Mouse (Mus musculus): ENCODE data around the gene Mtx1. TPM values are rescaled to one million over a fixed set of nuclear protein-coding genes. Genes with fewer than 3 reads are reported as not detected.
"Not testable (repeated sequence)": the region's sequence is repeated elsewhere in the genome, so short reads cannot be mapped to it uniquely, and the experiment has no call there.

Mtx1 gene
- polyA plus RNA-seq, 1 experiment from 2014 or later = 204 TPM

DNA sequence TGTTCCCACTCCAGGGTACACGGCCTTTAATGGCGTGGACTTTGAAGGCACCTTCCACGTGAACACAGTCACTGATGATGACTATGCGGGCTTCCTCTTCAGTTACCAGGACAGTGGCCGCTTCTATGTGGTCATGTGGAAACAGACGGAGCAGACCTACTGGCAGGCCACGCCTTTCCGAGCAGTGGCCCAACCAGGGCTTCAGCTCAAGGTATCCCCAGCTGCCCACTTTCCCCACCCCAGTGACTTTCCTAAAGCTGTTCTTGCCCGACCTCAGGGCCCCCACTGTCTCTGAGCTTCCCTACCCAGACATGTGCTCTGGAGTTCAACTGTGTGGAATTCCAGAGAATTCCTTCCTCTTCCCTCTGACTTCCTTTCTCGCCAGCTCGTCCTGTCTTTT, 2.1 kb downstream of the Mtx1 start:
- peaks cover 6% of the 10 kb centered on the region; the same call in 1 of the 2 replicates for H3K36me3 ChIP-seq
- DNase-seq (ENCODE audit: low spot score) = no peak
- no peak overlapping the region for H3K27ac ChIP-seq
- H3K4me1 ChIP-seq = peaks cover 57% of the 10 kb centered on the region
- peaks cover 43% of the 10 kb centered on the region for H3K27me3 ChIP-seq (ENCODE audit: insufficient read depth, poor library complexity, severe bottlenecking)
- H3K9me3 ChIP-seq = no peaks in the 10 kb centered on the region
- WGBS = 68% methylated on average over 11 of the region's 11 CpGs
- no peak overlapping the region for H3K4me3 ChIP-seq

DNA sequence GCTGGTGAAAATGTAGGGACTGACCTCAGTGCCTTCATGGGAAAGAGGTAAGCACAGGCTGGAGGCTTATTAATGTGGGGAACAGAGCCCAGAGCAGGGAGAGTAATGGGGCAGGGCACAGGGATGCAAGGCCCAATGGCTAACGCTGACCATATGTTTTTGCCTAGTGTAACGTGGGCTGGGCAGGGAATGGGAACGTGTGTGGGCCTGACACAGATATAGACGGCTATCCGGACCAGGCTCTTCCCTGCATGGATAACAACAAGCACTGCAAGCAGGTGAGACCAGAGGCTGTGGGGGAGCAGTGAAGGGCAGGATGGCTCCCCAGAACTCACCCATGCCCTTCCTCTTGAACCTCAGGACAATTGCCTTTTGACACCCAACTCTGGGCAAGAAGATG, 5.7 kb downstream of the Mtx1 start:
- DNase-seq (ENCODE audit: low spot score) = no peak
- H3K36me3 ChIP-seq = peaks cover 6% of the 10 kb centered on the region; the same call in 1 of the 2 replicates
- H3K4me3 ChIP-seq = no peak overlapping the region
- peaks cover 41% of the 10 kb centered on the region for H3K4me1 ChIP-seq
- 80% methylated on average over 5 of the region's 5 CpGs for WGBS
- peaks cover 23% of the 10 kb centered on the region for H3K27me3 ChIP-seq (ENCODE audit: insufficient read depth, poor library complexity, severe bottlenecking)
- H3K9me3 ChIP-seq = no peaks in the 10 kb centered on the region
- H3K27ac ChIP-seq = no peak overlapping the region; the same call in 1 of the 2 replicates

DNA sequence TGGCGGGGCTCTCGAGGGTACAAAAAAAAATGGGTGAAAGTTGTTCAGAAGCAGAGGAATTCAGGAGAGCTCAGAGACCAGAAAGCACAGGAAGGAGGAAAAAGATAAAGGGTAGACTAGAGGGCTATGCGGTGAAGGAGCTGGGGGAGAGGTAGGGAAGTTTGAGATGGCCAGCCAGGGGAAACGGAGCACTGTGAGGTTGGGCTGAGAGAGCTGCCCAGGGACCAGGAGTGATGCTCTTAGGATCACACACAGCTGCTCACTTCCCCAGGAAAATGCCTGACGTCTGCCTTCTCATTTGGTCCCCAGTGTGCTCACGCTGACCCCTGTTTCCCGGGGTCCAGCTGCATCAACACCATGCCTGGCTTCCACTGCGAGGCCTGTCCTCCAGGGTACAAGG, 7.3 kb downstream of the Mtx1 start:
- H3K4me3 ChIP-seq = no peak overlapping the region
- WGBS = 27% methylated on average over 8 of the region's 8 CpGs
- no peak for DNase-seq (ENCODE audit: low spot score)
- H3K4me1 ChIP-seq = peaks cover 43% of the 10 kb centered on the region
- H3K27me3 ChIP-seq (ENCODE audit: insufficient read depth, poor library complexity, severe bottlenecking) = 0 out of 2 replicates have a peak, but pooled peaks cover 7% of the 10 kb centered on the region
- peak overlapping the region; percentile 74 for H3K27ac ChIP-seq
- peaks cover 6% of the 10 kb centered on the region; the same call in 1 of the 2 replicates for H3K36me3 ChIP-seq
- no peaks in the 10 kb centered on the region for H3K9me3 ChIP-seq

GRCm38 (mm10) chr3:89218271-89218670, 8.6 kb downstream of the Mtx1 start:
- DNase-seq (ENCODE audit: low spot score) = no peak
- H3K27ac ChIP-seq = no peak overlapping the region
- H3K36me3 ChIP-seq = peaks cover 3% of the 10 kb centered on the region; the same call in 1 of the 2 replicates
- no peaks in the 10 kb centered on the region for H3K9me3 ChIP-seq
- peaks cover 41% of the 10 kb centered on the region for H3K4me1 ChIP-seq
- WGBS = 79% methylated on average over 1 of the region's 1 CpGs
- no peak overlapping the region for H3K4me3 ChIP-seq
- no peaks in the 10 kb centered on the region for H3K27me3 ChIP-seq (ENCODE audit: insufficient read depth, poor library complexity, severe bottlenecking)

DNA sequence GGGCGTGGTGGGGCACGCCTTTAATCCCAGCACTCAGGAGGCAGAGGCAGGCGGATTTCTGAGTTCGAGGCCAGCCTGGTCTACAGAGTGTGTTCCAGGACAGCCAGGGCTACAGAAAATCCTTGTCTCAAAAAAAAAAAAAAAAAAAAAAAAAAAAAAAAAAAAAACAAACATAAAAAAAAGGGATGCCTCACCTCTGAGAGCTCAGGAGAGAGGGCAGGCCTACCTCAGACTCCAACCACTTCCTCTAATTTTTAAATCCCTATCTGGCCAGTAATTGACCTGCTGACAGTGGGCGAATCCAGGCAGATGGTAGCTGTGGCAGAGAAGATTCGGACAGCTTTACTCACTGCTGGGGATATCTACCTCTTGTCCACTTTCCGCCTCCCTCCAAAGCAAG, 10.5 kb downstream of the Mtx1 start:
- peaks cover 51% of the 10 kb centered on the region for H3K4me1 ChIP-seq
- not testable (repeated sequence) for H3K27ac ChIP-seq; H3K4me3 ChIP-seq; H3K36me3 ChIP-seq; H3K9me3 ChIP-seq; H3K27me3 ChIP-seq (ENCODE audit: insufficient read depth, poor library complexity, severe bottlenecking); DNase-seq (ENCODE audit: low spot score)
- 72% methylated on average over 7 of the region's 7 CpGs for WGBS

DNA sequence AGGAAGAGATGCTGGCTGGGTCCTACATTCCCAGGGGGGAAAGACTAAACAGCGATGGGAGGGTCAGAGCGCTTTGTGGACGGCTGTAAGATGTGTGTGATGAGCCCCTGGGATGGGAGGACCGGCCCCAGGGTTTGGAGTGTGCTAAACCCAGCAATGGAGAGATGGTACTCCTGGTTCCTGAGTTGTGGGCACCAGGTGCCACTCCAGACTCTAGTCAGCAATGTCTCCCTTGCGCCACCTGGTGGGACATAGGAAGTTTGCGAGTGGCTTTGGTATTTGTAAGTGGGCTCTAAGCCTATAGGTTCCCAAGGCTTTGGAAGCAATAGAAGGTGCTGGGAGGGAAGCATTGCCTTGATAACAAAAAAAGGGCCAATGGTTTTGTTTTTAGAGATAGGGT, 11.0 kb downstream of the Mtx1 start:
- Histone ChIP-seq H3K4me1 (peaks cover 51% of the 10 kb centered on the region), H3K36me3 (peaks cover 7% of the 10 kb centered on the region), H3K9me3 (no peaks in the 10 kb centered on the region), H3K27me3 (ENCODE audit: insufficient read depth, poor library complexity, severe bottlenecking) (no peaks in the 10 kb centered on the region), H3K4me3 (peak overlapping the region; percentile 96), H3K27ac (peak overlapping the region; percentile 97)
- DNase-seq (ENCODE audit: low spot score) = peak; percentile 93
- under 1% methylated on average over 6 of the region's 6 CpGs for WGBS

DNA sequence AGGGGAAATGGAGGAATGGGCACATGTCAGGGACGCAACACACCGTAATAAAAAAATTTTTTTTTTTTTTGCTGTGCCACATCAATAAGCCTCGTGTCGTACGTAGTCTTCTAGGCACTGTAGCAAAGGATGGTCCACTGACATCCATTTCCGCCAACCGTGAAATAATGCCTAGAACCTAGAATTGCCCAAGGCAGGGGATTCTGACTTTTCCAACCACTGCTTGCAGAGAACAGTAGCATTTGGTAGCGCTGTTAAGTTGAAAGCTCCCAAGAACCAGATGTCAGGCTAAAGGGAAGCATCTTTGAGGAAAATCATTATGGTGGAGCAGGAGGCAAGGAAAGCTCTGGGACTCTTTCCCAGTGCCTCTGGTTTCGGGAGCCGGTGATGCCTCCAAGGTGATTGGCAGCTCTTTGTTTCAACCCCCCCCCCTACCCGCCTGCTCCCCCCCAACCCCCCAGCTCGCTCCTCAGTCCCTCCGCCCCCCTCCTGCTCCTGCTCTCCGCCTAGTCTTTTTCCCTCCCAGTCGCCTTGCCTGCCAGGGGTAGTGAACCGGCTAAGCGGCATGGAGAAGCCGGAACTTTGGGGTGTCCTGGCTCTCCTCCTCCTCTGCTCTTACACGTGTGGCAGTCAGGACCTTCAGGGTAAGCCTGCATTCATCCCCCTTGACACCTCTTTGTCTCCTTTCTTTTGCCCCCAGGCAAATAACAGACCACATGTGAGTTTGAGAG, 12.0 kb downstream of the Mtx1 start, which contains the start of gene Thbs3:
Thbs3 (plus strand) TSS at position 500 of the 731 bp plus-strand sequence.
- H3K27ac ChIP-seq = peak within 1 kb of the TSS; percentile 97
- WGBS = 2% methylated on average over 19 of the region's 19 CpGs
- DNase-seq (ENCODE audit: low spot score) = no peak

DNA sequence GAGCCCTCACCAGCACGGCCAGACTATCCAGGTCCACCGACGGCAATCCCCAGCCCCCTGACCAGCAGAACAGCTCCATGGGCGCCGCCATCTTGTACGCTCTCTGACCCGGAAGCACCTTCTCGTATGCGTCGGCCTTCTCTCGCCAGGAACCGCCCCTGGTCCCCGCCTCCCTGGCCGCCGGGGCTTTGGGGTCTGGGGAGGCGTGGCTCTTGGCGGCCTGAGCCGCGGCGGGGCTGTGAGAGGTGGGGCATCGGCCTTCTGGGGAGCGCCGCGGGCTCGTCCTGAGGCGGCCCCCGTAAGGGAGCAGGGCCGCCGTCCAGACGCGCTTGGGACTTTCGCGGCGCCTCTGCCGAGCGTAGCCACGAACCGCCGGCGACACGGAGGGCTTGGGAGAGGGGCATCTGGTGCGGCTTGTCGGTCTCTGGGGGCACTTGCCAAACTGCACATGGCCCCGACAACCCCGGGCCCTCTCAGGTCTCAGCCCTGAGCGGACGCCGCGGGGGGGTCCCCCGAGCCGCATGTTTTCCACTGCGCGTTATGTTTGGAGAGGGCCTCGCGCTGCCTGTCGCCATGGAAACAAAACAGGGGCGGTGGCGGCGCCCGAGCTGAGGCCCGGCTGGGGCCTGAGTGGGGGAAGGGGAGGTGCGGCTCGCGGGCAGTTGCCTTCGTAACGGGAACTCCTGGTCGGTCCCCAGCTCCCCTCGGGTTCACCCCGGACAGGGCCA, 12.9 kb downstream of the Mtx1 start:
- DNase-seq (ENCODE audit: low spot score) = peak; percentile 97
- peak overlapping the region; percentile 97 for H3K27ac ChIP-seq
- H3K4me3 ChIP-seq = peak overlapping the region; percentile 96
- WGBS = under 1% methylated on average over 69 of the region's 69 CpGs
- no peaks in the 10 kb centered on the region for H3K27me3 ChIP-seq (ENCODE audit: insufficient read depth, poor library complexity, severe bottlenecking)
- peaks cover 26% of the 10 kb centered on the region for H3K36me3 ChIP-seq
- no peaks in the 10 kb centered on the region for H3K9me3 ChIP-seq
- peaks cover 39% of the 10 kb centered on the region for H3K4me1 ChIP-seq

More for the DNA sequence above, 12.0 kb downstream of the Mtx1 start, which contains the start of gene Thbs3:
- no peaks in the 10 kb centered on the region for H3K27me3 ChIP-seq (ENCODE audit: insufficient read depth, poor library complexity, severe bottlenecking)
- peaks cover 48% of the 10 kb centered on the region for H3K4me1 ChIP-seq
- peak within 1 kb of the TSS; percentile 96 for H3K4me3 ChIP-seq
- H3K36me3 ChIP-seq = peaks cover 17% of the 10 kb centered on the region
- H3K9me3 ChIP-seq = no peaks in the 10 kb centered on the region

DNA sequence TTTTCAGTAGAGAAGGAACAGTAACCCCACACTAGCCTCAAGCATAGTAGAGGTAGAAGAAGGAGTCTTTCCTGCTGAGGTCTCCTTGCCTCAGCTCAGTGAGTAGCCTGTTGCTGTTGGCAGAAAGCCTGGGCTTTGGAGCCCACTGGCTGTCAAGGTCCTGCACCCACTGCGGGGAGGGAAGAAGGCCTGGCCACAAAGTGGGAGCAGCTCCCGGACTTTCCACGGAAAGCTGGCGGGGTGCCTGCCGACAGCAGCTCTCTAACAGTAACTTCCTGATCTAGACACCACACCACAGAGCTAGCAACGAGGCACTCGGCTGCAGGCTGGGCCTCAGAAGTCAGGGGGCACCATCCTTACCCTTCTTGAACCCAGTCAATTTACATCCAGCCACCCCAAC, 16.2 kb downstream of the Mtx1 start:
- 82% methylated on average over 7 of the region's 7 CpGs for WGBS
- H3K4me3 ChIP-seq = no peak overlapping the region
- no peaks in the 10 kb centered on the region for H3K9me3 ChIP-seq
- no peak for DNase-seq (ENCODE audit: low spot score)
- peaks cover 31% of the 10 kb centered on the region for H3K4me1 ChIP-seq
- H3K27ac ChIP-seq = no peak overlapping the region
- peaks cover 58% of the 10 kb centered on the region for H3K36me3 ChIP-seq
- H3K27me3 ChIP-seq (ENCODE audit: insufficient read depth, poor library complexity, severe bottlenecking) = no peaks in the 10 kb centered on the region

DNA sequence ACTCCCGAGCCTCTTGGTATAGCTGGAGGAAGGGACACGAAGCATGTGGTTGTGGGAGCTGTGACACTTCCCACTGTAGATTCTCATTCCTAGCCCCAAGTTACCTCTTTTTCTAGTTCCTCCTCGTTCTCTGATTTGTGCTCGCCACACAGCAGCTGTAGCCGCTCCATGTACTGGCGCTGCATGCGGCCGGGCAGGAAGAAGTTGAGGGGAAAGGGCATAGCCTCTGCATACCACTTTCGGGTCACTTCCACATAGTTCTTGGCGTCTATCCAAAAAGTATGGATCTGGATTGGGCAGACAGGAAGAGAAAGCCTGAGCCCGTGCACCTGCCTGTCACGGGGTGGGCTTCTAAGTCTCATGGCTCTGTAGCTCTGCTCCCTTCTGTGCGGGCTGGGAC, 16.7 kb downstream of the Mtx1 start:
- peaks cover 63% of the 10 kb centered on the region for H3K36me3 ChIP-seq
- H3K4me1 ChIP-seq = peaks cover 25% of the 10 kb centered on the region
- H3K27ac ChIP-seq = no peak overlapping the region
- H3K4me3 ChIP-seq = no peak overlapping the region
- 85% methylated on average over 13 of the region's 13 CpGs for WGBS
- H3K27me3 ChIP-seq (ENCODE audit: insufficient read depth, poor library complexity, severe bottlenecking) = no peaks in the 10 kb centered on the region
- H3K9me3 ChIP-seq = no peaks in the 10 kb centered on the region
- DNase-seq (ENCODE audit: low spot score) = no peak

GRCm38 (mm10) chr3:89209731-89210130, 17.2 kb downstream of the Mtx1 start:
- no peak for DNase-seq (ENCODE audit: low spot score)
- peaks cover 21% of the 10 kb centered on the region for H3K4me1 ChIP-seq
- WGBS = 90% methylated on average over 7 of the region's 7 CpGs
- H3K27ac ChIP-seq = no peak overlapping the region
- H3K9me3 ChIP-seq = no peaks in the 10 kb centered on the region
- peaks cover 67% of the 10 kb centered on the region for H3K36me3 ChIP-seq
- no peaks in the 10 kb centered on the region for H3K27me3 ChIP-seq (ENCODE audit: insufficient read depth, poor library complexity, severe bottlenecking)
- H3K4me3 ChIP-seq = no peak overlapping the region

DNA sequence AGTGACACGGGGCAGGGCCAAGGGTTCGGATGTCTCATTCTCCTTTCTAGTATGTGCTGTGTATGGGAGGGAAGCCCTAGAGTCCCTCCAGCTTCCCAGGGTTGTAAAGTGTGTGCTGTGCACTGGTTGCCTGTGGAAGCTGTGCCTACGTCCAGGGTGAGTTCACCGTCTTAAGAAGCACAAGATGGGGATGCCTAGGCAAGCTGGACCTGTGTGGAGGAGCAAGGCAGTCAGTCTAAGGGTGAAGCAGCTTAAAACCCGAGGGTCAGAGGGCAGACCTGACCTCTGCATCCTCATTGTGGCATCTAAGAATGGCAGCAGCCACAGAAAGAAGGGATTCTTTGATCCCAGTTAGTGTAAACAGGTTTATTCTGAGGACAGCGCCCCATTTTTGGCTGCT, 18.2 kb downstream of the Mtx1 start:
- peaks cover 76% of the 10 kb centered on the region for H3K36me3 ChIP-seq
- H3K9me3 ChIP-seq = no peaks in the 10 kb centered on the region
- H3K27me3 ChIP-seq (ENCODE audit: insufficient read depth, poor library complexity, severe bottlenecking) = no peaks in the 10 kb centered on the region
- WGBS = 90% methylated on average over 6 of the region's 6 CpGs
- H3K4me1 ChIP-seq = peaks cover 11% of the 10 kb centered on the region
- no peak overlapping the region for H3K27ac ChIP-seq
- DNase-seq (ENCODE audit: low spot score) = no peak
- H3K4me3 ChIP-seq = no peak overlapping the region

DNA sequence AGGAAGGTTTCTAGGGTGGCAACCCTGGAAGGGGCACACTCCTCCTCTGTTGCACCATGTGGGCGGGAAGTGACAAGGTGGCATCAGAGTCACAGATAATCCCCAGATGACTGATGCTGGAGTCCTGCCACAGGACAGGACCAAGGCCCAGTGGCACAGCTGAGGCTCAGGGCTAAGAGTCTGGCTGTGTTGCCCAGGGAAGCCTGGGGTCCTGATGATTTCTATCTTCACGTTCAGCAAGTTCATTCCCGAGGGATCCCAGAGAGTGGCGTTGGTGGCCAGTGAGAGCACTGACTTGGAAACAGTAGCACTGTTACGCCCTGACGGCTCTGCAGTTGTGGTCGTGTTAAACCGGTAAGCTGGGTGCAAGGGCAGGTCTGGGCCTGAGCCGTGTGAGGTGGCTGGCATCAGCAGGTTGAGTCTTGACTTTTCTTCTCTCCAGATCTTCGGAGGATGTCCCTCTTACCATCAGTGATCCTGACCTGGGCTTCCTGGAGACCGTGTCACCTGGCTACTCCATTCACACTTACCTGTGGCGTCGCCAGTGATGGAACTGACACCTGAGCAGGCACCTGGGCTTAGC, 18.7 kb downstream of the Mtx1 start:
- no peak overlapping the region for H3K4me3 ChIP-seq
- peaks cover 13% of the 10 kb centered on the region for H3K4me1 ChIP-seq
- WGBS = 84% methylated on average over 13 of the region's 13 CpGs
- H3K9me3 ChIP-seq = no peaks in the 10 kb centered on the region
- no peak overlapping the region for H3K27ac ChIP-seq
- no peak for DNase-seq (ENCODE audit: low spot score)
- H3K27me3 ChIP-seq (ENCODE audit: insufficient read depth, poor library complexity, severe bottlenecking) = no peaks in the 10 kb centered on the region
- H3K36me3 ChIP-seq = peaks cover 76% of the 10 kb centered on the region

Measured in heart, embryonic 10.5 days (tissue).